15 mouse cellular contexts compared by ENCODE assay signal in the genomic region with DNA sequence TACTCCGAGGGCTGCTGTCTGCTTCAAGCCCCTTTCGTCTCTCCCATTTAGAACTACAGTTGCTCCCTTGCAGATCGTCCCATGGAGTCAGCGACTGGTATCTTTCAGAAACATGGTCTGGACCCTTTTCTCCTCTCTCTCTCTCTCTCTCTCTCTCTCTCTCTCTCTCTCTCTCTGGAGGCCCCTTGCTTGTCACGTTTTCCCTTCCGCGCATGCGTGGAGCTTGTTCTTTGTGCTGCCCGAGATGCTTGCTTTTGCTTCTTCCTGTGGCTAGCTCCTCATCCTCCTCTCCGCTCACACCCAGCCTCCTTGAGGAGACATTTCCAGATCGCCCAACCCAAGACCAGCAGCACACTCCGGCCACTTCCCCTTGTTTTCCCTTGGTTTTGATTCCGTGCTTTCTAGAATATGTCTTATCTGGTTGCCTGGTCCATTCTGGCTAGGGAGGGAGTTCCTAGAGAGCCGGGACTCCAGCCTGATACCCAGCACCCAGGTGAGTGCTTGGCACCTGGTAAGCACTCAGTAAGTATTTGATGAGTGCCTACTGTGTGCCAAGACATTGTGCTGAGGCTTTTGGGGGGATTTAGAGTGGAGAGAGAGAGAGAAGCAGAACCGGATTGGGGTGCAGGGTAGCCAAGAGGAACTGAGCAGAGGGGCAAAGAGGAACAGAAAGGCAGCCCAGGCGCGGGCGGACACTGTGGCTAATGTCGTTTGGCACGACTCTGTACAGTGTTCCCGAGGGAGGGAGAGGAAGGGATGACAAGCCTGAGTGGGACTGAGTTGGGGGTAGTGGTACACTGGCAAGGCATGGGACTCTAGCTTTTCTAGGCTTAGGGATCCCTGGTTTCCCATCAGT. TPM values are rescaled to one million over a fixed set of nuclear protein-coding genes. Genes with fewer than 3 reads are reported as not detected.
DNase-seq lines count a peak whose midpoint lies in the region; ATAC-seq and TF ChIP-seq lines count a peak whose summit lies in the region.
"Had no signal": no experiment of that assay in that cellular context is flagged by ENCODE, and none has a peak within 500 bp of the region (broad histone marks: within the 10 kb centered on the region; RNA-seq: fewer than 3 reads in every experiment).

No protein-coding gene starts in this region.

- H3K4me2 ChIP-seq in forebrain, embryonic 12.5 days = no peak overlapping the region
- H3K4me2 ChIP-seq in forebrain, postnatal 0 days (ENCODE audit: low read depth) = no peak overlapping the region
- H3K4me2 ChIP-seq in midbrain, embryonic 14.5 days (ENCODE audit: low read length) = 0 out of 2 replicates have a peak overlapping the region, but pooled peaks have one; percentile 4
- H3K4me2 ChIP-seq in midbrain, embryonic 16.5 days (ENCODE audit: low read length) = no peak overlapping the region; the same call in 1 of the 2 replicates
- peak overlapping the region; percentile 38; the same call in 1 of the 2 replicates for H3K4me2 ChIP-seq in liver, postnatal 0 days (ENCODE audit: low read depth, low read length)

- no peak overlapping the region for H3K9ac ChIP-seq in forebrain, embryonic 12.5 days
- no peak overlapping the region for H3K9ac ChIP-seq in forebrain, postnatal 0 days
- H3K9ac ChIP-seq in midbrain, embryonic 14.5 days (replicated peaks; ENCODE audit: low read length) = no peak overlapping the region
- no peak overlapping the region for H3K9ac ChIP-seq in midbrain, embryonic 16.5 days (ENCODE audit: low read depth, low read length)
- 0 out of 2 replicates have a peak overlapping the region, but pooled peaks have one; percentile 0 for H3K9ac ChIP-seq in liver, postnatal 0 days (replicated peaks)
- H3K9ac ChIP-seq: liver, embryonic 14.5 days had no signal

- TF ChIP-seq EP300 in liver, postnatal 0 days (IDR thresholded peaks at IDR 0.05; ENCODE audit: low read depth) = no peak

- no peak overlapping the region for H3K4me3 ChIP-seq in forebrain, embryonic 12.5 days (replicated peaks)
- H3K4me3 ChIP-seq in forebrain, postnatal 0 days (ENCODE audit: low read depth, low read length) = no peak overlapping the region
- H3K4me3 ChIP-seq in midbrain, embryonic 14.5 days (replicated peaks; ENCODE audit: low read depth, low read length) = no peak overlapping the region
- no peak overlapping the region for H3K4me3 ChIP-seq in midbrain, embryonic 16.5 days (ENCODE audit: low read depth, low read length)
- no peak overlapping the region for H3K4me3 ChIP-seq in liver, postnatal 0 days (ENCODE audit: low read depth, low read length)

- intact Hi-C loops in gastrocnemius, postnatal 36 days (cut with DNase I) = no loop called here

- H3K27ac ChIP-seq in forebrain, embryonic 12.5 days = peak overlapping the region; percentile 25; the same call in 1 of the 2 replicates
- no peak overlapping the region for H3K27ac ChIP-seq in forebrain, postnatal 0 days (ENCODE audit: low read depth, low read length)
- H3K27ac ChIP-seq in midbrain, embryonic 14.5 days (replicated peaks; ENCODE audit: low read depth, low read length) = no peak overlapping the region
- H3K27ac ChIP-seq in midbrain, embryonic 16.5 days (ENCODE audit: low read length) = no peak overlapping the region
- peak overlapping the region; percentile 52; the same call in 1 of the 2 replicates for H3K27ac ChIP-seq in liver, postnatal 0 days (ENCODE audit: low read depth)
- H3K27ac ChIP-seq: liver, embryonic 14.5 days had no signal

- peaks cover 61% of the 10 kb centered on the region for H3K36me3 ChIP-seq in forebrain, embryonic 12.5 days (replicated peaks)
- peaks cover 36% of the 10 kb centered on the region for H3K36me3 ChIP-seq in forebrain, postnatal 0 days (ENCODE audit: insufficient read depth)
- peaks cover 48% of the 10 kb centered on the region for H3K36me3 ChIP-seq in midbrain, embryonic 14.5 days (ENCODE audit: control insufficient read depth, insufficient read depth, low read length)
- peaks cover 21% of the 10 kb centered on the region for H3K36me3 ChIP-seq in midbrain, embryonic 16.5 days (ENCODE audit: control insufficient read depth, insufficient read depth, low read length)
- peaks cover 3% of the 10 kb centered on the region; the same call in 1 of the 2 replicates for H3K36me3 ChIP-seq in liver, postnatal 0 days (replicated peaks; ENCODE audit: insufficient read depth, low read length)
- H3K36me3 ChIP-seq in splenic B cell, adult 2 months (ENCODE audit: control insufficient read depth, insufficient read depth, low read length, poor library complexity, severe bottlenecking) = no peaks in the 10 kb centered on the region

- ATAC-seq in forebrain, embryonic 12.5 days (ENCODE audit: low FRiP score) = no peak
- ATAC-seq in forebrain, postnatal 0 days = no peak
- no peak for ATAC-seq in midbrain, embryonic 14.5 days (ENCODE audit: low FRiP score, low TSS enrichment)
- no peak for ATAC-seq in midbrain, embryonic 16.5 days
- no peak for ATAC-seq in liver, postnatal 0 days

- no peak for TF ChIP-seq CTCF in forebrain, postnatal 0 days (IDR thresholded peaks at IDR 0.05; ENCODE audit: low read depth)
- no peak for TF ChIP-seq CTCF in liver, postnatal 0 days (IDR thresholded peaks at IDR 0.05; ENCODE audit: low read depth)

- H3K4me1 ChIP-seq in forebrain, embryonic 12.5 days = peaks cover 32% of the 10 kb centered on the region
- H3K4me1 ChIP-seq in forebrain, postnatal 0 days (ENCODE audit: insufficient read depth) = peaks cover 11% of the 10 kb centered on the region; the same call in 1 of the 2 replicates
- H3K4me1 ChIP-seq in midbrain, embryonic 14.5 days (ENCODE audit: control insufficient read depth, insufficient read depth, low read length) = peaks cover 14% of the 10 kb centered on the region
- peaks cover 19% of the 10 kb centered on the region for H3K4me1 ChIP-seq in midbrain, embryonic 16.5 days (ENCODE audit: control insufficient read depth, insufficient read depth, low read length)
- H3K4me1 ChIP-seq in liver, postnatal 0 days (ENCODE audit: insufficient read depth) = peaks cover 19% of the 10 kb centered on the region

- whole genome bisulfite sequencing in forebrain, embryonic 12.5 days = 88% methylated on average over 19 of the region's 21 CpGs
- WGBS in forebrain, postnatal 0 days = 83% methylated on average over 21 of the region's 21 CpGs
- WGBS in midbrain, embryonic 14.5 days = 86% methylated on average over 21 of the region's 21 CpGs
- WGBS in midbrain, embryonic 16.5 days = 82% methylated on average over 21 of the region's 21 CpGs
- WGBS in liver, postnatal 0 days (ENCODE audit: insufficient replicate concordance) = 56% methylated on average over 21 of the region's 21 CpGs

- peaks cover 12% of the 10 kb centered on the region for H3K27me3 ChIP-seq in forebrain, embryonic 12.5 days
- no peaks in the 10 kb centered on the region for H3K27me3 ChIP-seq in forebrain, postnatal 0 days (ENCODE audit: insufficient read depth, low read length)
- H3K27me3 ChIP-seq in midbrain, embryonic 14.5 days (ENCODE audit: control insufficient read depth, insufficient read depth, low read length) = no peaks in the 10 kb centered on the region
- H3K27me3 ChIP-seq in midbrain, embryonic 16.5 days (ENCODE audit: control insufficient read depth, insufficient read depth, low read depth, low read length) = 0 out of 2 replicates have a peak, but pooled peaks cover 4% of the 10 kb centered on the region
- no peaks in the 10 kb centered on the region for H3K27me3 ChIP-seq in liver, postnatal 0 days (ENCODE audit: insufficient read depth, low read length)
- no peaks in the 10 kb centered on the region for H3K27me3 ChIP-seq in splenic B cell, adult 2 months (ENCODE audit: control insufficient read depth, insufficient read depth, low read length, poor library complexity, severe bottlenecking)

- H3K9me3 ChIP-seq in forebrain, embryonic 12.5 days = no peaks in the 10 kb centered on the region
- no peaks in the 10 kb centered on the region for H3K9me3 ChIP-seq in forebrain, postnatal 0 days (ENCODE audit: low read length)
- no peaks in the 10 kb centered on the region for H3K9me3 ChIP-seq in midbrain, embryonic 14.5 days (ENCODE audit: control insufficient read depth, low read length)
- H3K9me3 ChIP-seq in midbrain, embryonic 16.5 days (replicated peaks; ENCODE audit: control insufficient read depth, low read length, poor library complexity, severe bottlenecking) = no peaks in the 10 kb centered on the region
- H3K9me3 ChIP-seq in liver, postnatal 0 days (ENCODE audit: low read length) = no peaks in the 10 kb centered on the region

- no peak for DNase-seq in forebrain, postnatal 0 days
- no peak for DNase-seq in midbrain, embryonic 14.5 days
- peak; percentile 49 for DNase-seq in liver, postnatal 0 days
- DNase-seq in splenic B cell, adult 2 months (ENCODE audit: low read depth, low spot score) = peak; percentile 70
- no peak for DNase-seq in kidney, postnatal 14 days
- no peak for DNase-seq in gastrocnemius, postnatal 36 days
- DNase-seq: adrenal gland, postnatal 36 days; cerebellum, postnatal 10 days; kidney, adult 2 months; layer of hippocampus, postnatal 36 days; right cerebral cortex, postnatal 14 days; thymus, postnatal 14 days had no signal

RNA-seq across cellular contexts. Expression of a gene that starts 3.1 kb away (rescaled TPM):
- polyA plus RNA-seq in forebrain, embryonic 12.5 days (2016; fragmentation: Nextera tagmentation; extraction: Ambion mirVana) = 44.4 and 50.3 TPM in 2 replicates
- 123 and 163 TPM in 2 replicates for total RNA-seq in forebrain, postnatal 0 days (2014; rRNA removed)
- polyA plus RNA-seq in forebrain, postnatal 0 days (2015; fragmentation: Nextera tagmentation; extraction: Ambion mirVana) = 58.3 and 69.5 TPM in 2 replicates
- 88.1 and 117 TPM in 2 replicates for polyA plus RNA-seq in midbrain, embryonic 14.5 days (2014; fragmentation: Nextera tagmentation; extraction: Ambion mirVana)
- polyA plus RNA-seq in midbrain, embryonic 16.5 days (2015; fragmentation: Nextera tagmentation; extraction: Ambion mirVana) = 114 TPM in 2 replicates
- polyA plus RNA-seq in liver, postnatal 0 days (2015; fragmentation: Nextera tagmentation; extraction: Ambion mirVana) = 7.0 and 7.1 TPM in 2 replicates
- 1 to 10 TPM; 2.5 to 3.0 TPM for total RNA-seq in gastrocnemius, postnatal 36 days (2021)

RNA-seq across cellular contexts. Expression of a gene that starts 12.0 kb away (rescaled TPM):
- polyA plus RNA-seq in forebrain, embryonic 12.5 days (2016; fragmentation: Nextera tagmentation; extraction: Ambion mirVana) = 60.4 and 62.0 TPM in 2 replicates
- total RNA-seq in forebrain, postnatal 0 days (2014; rRNA removed) = 37.5 and 44.6 TPM in 2 replicates
- polyA plus RNA-seq in forebrain, postnatal 0 days (2015; fragmentation: Nextera tagmentation; extraction: Ambion mirVana) = 58.0 and 64.6 TPM in 2 replicates
- 36.5 and 44.2 TPM in 2 replicates for polyA plus RNA-seq in midbrain, embryonic 14.5 days (2014; fragmentation: Nextera tagmentation; extraction: Ambion mirVana)
- polyA plus RNA-seq in midbrain, embryonic 16.5 days (2015; fragmentation: Nextera tagmentation; extraction: Ambion mirVana) = 61.7 and 68.0 TPM in 2 replicates
- 41.1 and 42.3 TPM in 2 replicates for polyA plus RNA-seq in liver, postnatal 0 days (2015; fragmentation: Nextera tagmentation; extraction: Ambion mirVana)
- total RNA-seq in gastrocnemius, postnatal 36 days (2021) = 10 to 100 TPM; 17.7 to 17.9 TPM

RNA-seq across cellular contexts. Expression of a gene that starts 12.1 kb away (rescaled TPM):
- polyA plus RNA-seq in forebrain, embryonic 12.5 days (2016; fragmentation: Nextera tagmentation; extraction: Ambion mirVana) = 166 and 167 TPM in 2 replicates
- total RNA-seq in forebrain, postnatal 0 days (2014; rRNA removed) = 110 and 148 TPM in 2 replicates
- polyA plus RNA-seq in forebrain, postnatal 0 days (2015; fragmentation: Nextera tagmentation; extraction: Ambion mirVana) = 326 and 343 TPM in 2 replicates
- polyA plus RNA-seq in midbrain, embryonic 14.5 days (2014; fragmentation: Nextera tagmentation; extraction: Ambion mirVana) = 219 and 273 TPM in 2 replicates
- 225 and 240 TPM in 2 replicates for polyA plus RNA-seq in midbrain, embryonic 16.5 days (2015; fragmentation: Nextera tagmentation; extraction: Ambion mirVana)
- 169 and 176 TPM in 2 replicates for polyA plus RNA-seq in liver, postnatal 0 days (2015; fragmentation: Nextera tagmentation; extraction: Ambion mirVana)
- 100 to 1,000 TPM; 145 to 149 TPM for total RNA-seq in gastrocnemius, postnatal 36 days (2021)

RNA-seq across cellular contexts. Expression of a gene that starts 12.6 kb away (rescaled TPM):
- polyA plus RNA-seq in forebrain, embryonic 12.5 days (2016; fragmentation: Nextera tagmentation; extraction: Ambion mirVana) = 243 and 259 TPM in 2 replicates
- 184 and 216 TPM in 2 replicates for total RNA-seq in forebrain, postnatal 0 days (2014; rRNA removed)
- 235 and 263 TPM in 2 replicates for polyA plus RNA-seq in forebrain, postnatal 0 days (2015; fragmentation: Nextera tagmentation; extraction: Ambion mirVana)
- polyA plus RNA-seq in midbrain, embryonic 14.5 days (2014; fragmentation: Nextera tagmentation; extraction: Ambion mirVana) = 240 and 277 TPM in 2 replicates
- polyA plus RNA-seq in midbrain, embryonic 16.5 days (2015; fragmentation: Nextera tagmentation; extraction: Ambion mirVana) = 271 and 272 TPM in 2 replicates
- 40.9 and 41.6 TPM in 2 replicates for polyA plus RNA-seq in liver, postnatal 0 days (2015; fragmentation: Nextera tagmentation; extraction: Ambion mirVana)
- 100 to 1,000 TPM; 171 to 180 TPM for total RNA-seq in gastrocnemius, postnatal 36 days (2021)

RNA-seq across cellular contexts. Expression of a gene that starts 33.3 kb away (rescaled TPM):
- 32.7 and 34.6 TPM in 2 replicates for polyA plus RNA-seq in forebrain, embryonic 12.5 days (2016; fragmentation: Nextera tagmentation; extraction: Ambion mirVana)
- 224 and 233 TPM in 2 replicates for total RNA-seq in forebrain, postnatal 0 days (2014; rRNA removed)
- 278 and 284 TPM in 2 replicates for polyA plus RNA-seq in forebrain, postnatal 0 days (2015; fragmentation: Nextera tagmentation; extraction: Ambion mirVana)
- 127 and 188 TPM in 2 replicates for polyA plus RNA-seq in midbrain, embryonic 14.5 days (2014; fragmentation: Nextera tagmentation; extraction: Ambion mirVana)
- polyA plus RNA-seq in midbrain, embryonic 16.5 days (2015; fragmentation: Nextera tagmentation; extraction: Ambion mirVana) = 220 and 232 TPM in 2 replicates
- 29.0 and 30.2 TPM in 2 replicates for polyA plus RNA-seq in liver, postnatal 0 days (2015; fragmentation: Nextera tagmentation; extraction: Ambion mirVana)
- 100 to 1,000 TPM; 132 to 139 TPM for total RNA-seq in gastrocnemius, postnatal 36 days (2021)

Comparison
In these comparisons a context has a peak if more than half of its experiments do, and no peak if none do; other contexts are left out.
1. H3K27ac ChIP-seq: peak in forebrain, embryonic 12.5 days (single experiment) and liver, postnatal 0 days (single experiment); none in forebrain, postnatal 0 days (single experiment), midbrain, embryonic 14.5 days (single experiment) and midbrain, embryonic 16.5 days (single experiment).
2. H3K4me2 ChIP-seq: peak in midbrain, embryonic 14.5 days (single experiment) and liver, postnatal 0 days (single experiment); none in forebrain, embryonic 12.5 days (single experiment), forebrain, postnatal 0 days (single experiment) and midbrain, embryonic 16.5 days (single experiment).
3. DNase-seq: peak in liver, postnatal 0 days (single experiment) and splenic B cell, adult 2 months (single experiment); none in forebrain, postnatal 0 days (single experiment), midbrain, embryonic 14.5 days (single experiment), kidney, postnatal 14 days (single experiment) and gastrocnemius, postnatal 36 days (0 of 2).